Mouse (Mus musculus) lung, postnatal 0 days (tissue): Measurements from ENCODE around the gene Smim1. TPM values are rescaled to one million over a fixed set of nuclear protein-coding genes. Genes with fewer than 3 reads are reported as not detected.

ENCODE experiments used
- ATAC-seq: fragments of 200-750 bp; cut with Nextera tagmentation; 2 replicates; pipeline ENCODE4 v1.8.0; 2017; ENCODE audit warnings: moderate library complexity
- DNase-seq: peaks from one replicate; pipeline ENCODE4 v3.0.0-alpha.2; 2016; ENCODE audit warnings: low spot score
- H3K27ac ChIP-seq: fragments of 300-500 bp; sonication (generic); 2 replicates; pipeline ENCODE4 v1.5.1; 2014; ENCODE audit warnings: antibody characterized with exemption, mild to moderate bottlenecking, low read length, mixed read lengths
- H3K27me3 ChIP-seq: fragments of 300-500 bp; sonication (generic); replicated peaks from 2 replicates; pipeline ENCODE4 v1.6.1; 2014; ENCODE audit warnings: low read length, mixed read lengths; ENCODE audit not compliant: insufficient read depth
- H3K36me3 ChIP-seq: fragments of 300-500 bp; sonication (generic); 2 replicates; pipeline ENCODE4 v1.6.1; 2014; ENCODE audit warnings: low read length, mixed read lengths; ENCODE audit not compliant: insufficient read depth
- H3K4me1 ChIP-seq: fragments of 300-500 bp; sonication (generic); 2 replicates; pipeline ENCODE4 v1.6.1; 2014; ENCODE audit warnings: antibody characterized with exemption, low read depth, low read length, mixed read lengths; ENCODE audit not compliant: insufficient read depth
- H3K4me2 ChIP-seq: fragments of 300-500 bp; sonication (generic); replicated peaks from 2 replicates; pipeline ENCODE4 v1.6.1; 2014; ENCODE audit warnings: low read depth, mild to moderate bottlenecking, low read length, moderate library complexity, mixed read lengths
- H3K4me3 ChIP-seq: fragments of 300-500 bp; sonication (generic); 2 replicates; pipeline ENCODE4 v1.5.1; 2014; ENCODE audit warnings: low read depth, low read length
- H3K9ac ChIP-seq: fragments of 300-500 bp; sonication (generic); replicated peaks from 2 replicates; pipeline ENCODE4 v1.6.1; 2014; ENCODE audit warnings: low read depth, mild to moderate bottlenecking
- H3K9me3 ChIP-seq: fragments of 300-500 bp; sonication (generic); 2 replicates; pipeline ENCODE4 v1.6.1; 2016; ENCODE audit warnings: low read length, mixed read lengths
- CTCF ChIP-seq: IDR thresholded peaks from 2 replicates; pipeline ENCODE4 v1.5.1; 2016; ENCODE audit warnings: antibody characterized with exemption, mild to moderate bottlenecking
- EP300 ChIP-seq: IDR thresholded peaks from 2 replicates; pipeline ENCODE4 v1.6.1; 2016; ENCODE audit warnings: antibody characterized with exemption, mild to moderate bottlenecking, control low read depth
- WGBS: fragments of 180-500 bp; shearing (Covaris S2); extraction: QIAGEN DNeasy Blood & Tissue Kit; methylation state at CpG from one replicate; pipeline ENCODE4 v1.1.7; 2014; 5-methylcytosine and 5-hydroxymethylcytosine counted together
- polyA plus RNA-seq: library from polyadenylated mRNA; unstranded; fragments of >200 nt; fragmentation: Nextera tagmentation; extraction: Ambion mirVana; gene quantifications from 2 replicates; pipeline ENCODE4 v1.2.1, GENCODE M21; 2015

Gene Smim1
- polyA plus RNA-seq, 1 experiment from 2014 or later, result 59.4 TPM

DNA sequence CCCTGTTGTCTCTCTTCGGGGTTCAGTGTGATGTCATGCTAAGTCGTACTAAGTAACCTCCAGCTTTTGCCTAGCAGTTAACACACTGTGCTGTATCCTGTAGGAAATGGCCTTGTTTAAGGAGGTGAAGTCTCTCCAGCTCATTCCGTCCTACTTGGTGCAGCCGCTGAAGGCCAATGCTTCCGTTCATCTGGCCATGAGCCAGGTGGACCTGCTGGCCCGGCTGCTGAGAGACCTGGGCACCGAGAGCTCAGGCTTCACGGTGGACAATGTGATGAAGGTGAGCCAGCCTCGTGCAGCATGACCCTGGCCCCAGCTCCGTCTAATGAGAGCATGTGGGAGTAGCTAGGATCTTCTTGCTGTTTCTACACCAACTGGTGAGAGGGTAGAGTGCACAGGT is 33.3 kb downstream of the Smim1 start:
- no peaks in the 10 kb centered on the region for H3K9me3 ChIP-seq
- no peaks in the 10 kb centered on the region for H3K4me1 ChIP-seq
- no peak overlapping the region for H3K4me2 ChIP-seq
- H3K27me3 ChIP-seq, result no peaks in the 10 kb centered on the region
- DNase-seq (no peak), ATAC-seq (no peak)
- TF ChIP-seq CTCF, result no peak
- TF ChIP-seq EP300, result no peak
- 85% methylated on average over 10 of the region's 10 CpGs for WGBS
- no peak overlapping the region for H3K4me3 ChIP-seq
- no peak overlapping the region for H3K27ac ChIP-seq
- H3K9ac ChIP-seq, result no peak overlapping the region
- peaks cover 39% of the 10 kb centered on the region for H3K36me3 ChIP-seq

DNA sequence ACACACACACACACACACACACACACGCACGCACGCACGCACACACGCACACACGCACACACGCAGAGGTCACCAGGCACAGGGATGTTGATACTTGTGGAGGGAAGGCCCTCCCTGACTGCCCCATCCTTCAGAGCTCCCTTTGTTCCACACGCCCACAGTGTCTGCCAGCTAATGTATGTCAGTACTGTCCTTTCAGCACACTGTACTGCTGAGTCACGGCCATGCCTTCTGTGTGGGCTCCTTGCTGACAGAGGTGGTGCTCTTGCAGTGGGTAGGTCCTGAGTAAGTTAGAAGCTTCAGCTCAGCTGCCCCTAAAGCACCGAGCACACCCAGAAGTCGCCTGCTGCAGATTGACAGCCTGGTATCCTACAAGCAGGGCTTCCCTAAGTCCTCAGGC is 45.6 kb downstream of the Smim1 start:
- peaks cover 5% of the 10 kb centered on the region; the same call in 1 of the 2 replicates for H3K4me1 ChIP-seq
- no peaks in the 10 kb centered on the region for H3K9me3 ChIP-seq
- DNase-seq (no peak), ATAC-seq (no peak)
- H3K36me3 ChIP-seq, result peaks cover 29% of the 10 kb centered on the region
- H3K4me3 ChIP-seq, result no peak overlapping the region
- no peaks in the 10 kb centered on the region for H3K27me3 ChIP-seq
- H3K4me2 ChIP-seq, result no peak overlapping the region
- 94% methylated on average over 11 of the region's 11 CpGs for WGBS
- no peak overlapping the region for H3K27ac ChIP-seq
- TF ChIP-seq CTCF (no peak), EP300 (no peak)
- H3K9ac ChIP-seq, result no peak overlapping the region

DNA sequence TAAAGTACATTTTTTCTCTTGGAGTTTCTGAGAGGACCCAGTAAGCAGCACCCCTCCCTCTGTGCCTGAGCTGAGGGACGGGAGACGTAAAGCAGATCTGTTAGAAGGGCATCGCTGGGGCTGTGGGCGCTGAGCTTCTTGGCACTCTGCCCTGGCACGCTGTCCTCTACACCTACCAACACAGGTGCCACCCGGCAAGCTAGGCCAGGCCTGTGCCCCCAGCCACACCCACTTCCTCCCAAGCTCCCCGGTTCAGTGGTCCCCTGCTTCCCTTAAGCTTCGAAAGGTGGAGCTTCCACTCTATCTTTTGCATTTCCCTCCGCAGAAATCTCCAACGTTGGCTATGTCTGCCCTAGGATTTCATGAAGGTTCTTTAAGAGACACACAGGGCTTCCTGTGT is 46.8 kb downstream of the Smim1 start:
- Histone ChIP-seq H3K9me3 (no peaks in the 10 kb centered on the region), H3K9ac (no peak overlapping the region), H3K4me2 (no peak overlapping the region), H3K4me1 (peaks cover 5% of the 10 kb centered on the region; the same call in 1 of the 2 replicates), H3K27ac (no peak overlapping the region), H3K36me3 (peaks cover 17% of the 10 kb centered on the region), H3K4me3 (no peak overlapping the region), H3K27me3 (no peaks in the 10 kb centered on the region)
- ATAC-seq (no peak), DNase-seq (no peak)
- 85% methylated on average over 10 of the region's 10 CpGs for WGBS
- no peak for TF ChIP-seq EP300
- TF ChIP-seq CTCF, result no peak

DNA sequence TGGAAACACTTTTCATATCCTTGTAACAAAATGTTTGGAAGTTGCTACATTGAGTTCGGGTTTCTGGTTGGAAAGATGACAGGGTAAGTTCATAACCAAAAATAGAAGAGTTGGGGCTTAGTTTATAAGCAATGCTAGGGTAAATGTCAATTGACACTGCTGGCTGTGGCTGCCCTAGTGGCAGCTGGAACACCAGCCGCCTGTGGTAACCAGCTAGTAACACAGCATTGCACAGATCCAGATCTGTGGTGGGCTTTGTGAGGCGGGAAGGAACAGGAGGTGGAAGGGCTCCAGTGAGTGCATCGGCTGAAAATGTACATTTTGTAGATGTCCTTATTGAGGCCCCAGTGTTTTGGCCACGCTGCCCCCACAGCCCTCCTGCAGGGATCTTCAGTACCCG is 50.3 kb downstream of the Smim1 start:
- DNase-seq (no peak), ATAC-seq (no peak)
- peak overlapping the region; percentile 87 for H3K9ac ChIP-seq
- no peaks in the 10 kb centered on the region for H3K27me3 ChIP-seq
- H3K4me3 ChIP-seq, result peak overlapping the region; percentile 89
- no peak for TF ChIP-seq EP300
- TF ChIP-seq CTCF, result no peak
- H3K9me3 ChIP-seq, result no peaks in the 10 kb centered on the region
- H3K27ac ChIP-seq, result 0 out of 2 replicates have a peak overlapping the region, but pooled peaks have one; percentile 58
- 32% methylated on average over 6 of the region's 6 CpGs for WGBS
- H3K4me2 ChIP-seq, result peak overlapping the region; percentile 76
- peaks cover 8% of the 10 kb centered on the region for H3K36me3 ChIP-seq
- H3K4me1 ChIP-seq, result peaks cover 5% of the 10 kb centered on the region; the same call in 1 of the 2 replicates

DNA sequence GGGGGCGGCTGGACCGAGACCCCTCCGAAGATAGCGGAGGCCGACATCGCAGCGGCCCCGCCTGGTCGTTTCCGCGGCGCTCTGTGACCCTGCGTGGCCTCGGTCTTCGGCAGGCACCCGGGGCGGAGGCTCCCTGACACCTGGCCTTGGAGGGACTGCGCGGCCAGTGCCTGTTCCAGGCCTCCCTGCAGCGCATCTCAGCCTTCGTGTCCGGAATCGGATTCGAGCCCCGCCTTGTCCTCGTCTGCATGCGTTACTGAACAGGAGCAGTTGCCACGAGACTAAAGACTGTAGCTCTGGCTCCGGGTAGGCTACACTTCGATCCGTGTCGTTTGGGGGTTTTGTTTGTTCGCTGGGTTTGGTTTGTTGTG is 50.8 kb downstream of the Smim1 start:
- H3K36me3 ChIP-seq, result peaks cover 8% of the 10 kb centered on the region
- H3K9me3 ChIP-seq, result no peaks in the 10 kb centered on the region
- H3K4me1 ChIP-seq, result peaks cover 5% of the 10 kb centered on the region; the same call in 1 of the 2 replicates
- ATAC-seq (peak; percentile 67), DNase-seq (no peak)
- peak overlapping the region; percentile 76 for H3K4me2 ChIP-seq
- H3K27ac ChIP-seq, result peak overlapping the region; percentile 58; the same call in 1 of the 2 replicates
- TF ChIP-seq EP300 (no peak), CTCF (no peak)
- H3K4me3 ChIP-seq, result peak overlapping the region; percentile 89
- 1% methylated on average over 32 of the region's 33 CpGs for WGBS
- peak overlapping the region; percentile 87 for H3K9ac ChIP-seq
- no peaks in the 10 kb centered on the region for H3K27me3 ChIP-seq

DNA sequence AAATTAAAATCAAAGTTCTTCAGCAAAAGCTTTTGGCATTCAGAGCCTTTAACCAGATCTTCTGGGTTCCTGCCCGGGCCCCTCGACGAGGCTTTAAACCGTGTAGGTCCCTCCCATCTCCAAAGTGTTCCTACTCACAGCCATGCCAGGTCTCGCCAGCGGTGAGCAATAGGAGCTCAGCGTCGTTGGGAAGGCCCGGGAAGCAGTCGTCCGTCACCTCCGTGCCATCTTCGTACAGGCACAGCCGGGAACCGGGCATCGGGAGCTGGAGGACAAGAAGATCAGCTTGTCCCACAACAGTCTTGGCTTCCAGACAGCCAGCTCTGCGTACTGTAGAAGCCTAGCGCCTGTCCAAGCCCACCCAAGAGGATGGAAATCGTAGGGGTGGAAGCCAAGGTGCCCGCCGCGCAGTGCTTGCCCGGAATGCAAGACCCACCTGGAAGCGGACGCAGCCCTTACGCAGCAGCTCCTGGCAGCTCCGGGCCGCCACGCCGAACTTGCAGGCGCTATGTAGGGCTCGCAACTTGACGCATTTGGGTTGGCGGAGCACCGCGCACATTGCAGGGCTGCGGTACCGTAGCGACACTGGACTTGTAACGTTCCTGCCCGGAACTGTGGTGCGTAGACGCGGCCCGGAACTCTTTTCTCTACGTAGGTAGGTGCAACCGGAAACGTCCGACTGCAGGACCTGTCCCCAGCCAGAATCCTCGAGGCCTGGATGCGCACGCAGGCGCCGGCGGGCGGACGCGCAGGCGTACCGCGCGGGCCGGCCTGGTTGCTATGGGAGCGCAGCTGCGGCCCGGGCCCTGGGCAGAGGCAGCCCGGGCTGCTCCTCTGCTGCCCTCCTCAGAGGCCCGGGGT is 51.4 kb downstream of the Smim1 start, which contains the start of the genes Dffb and Cep104:
TSS of gene Dffb (minus strand) at position 696 of the 861 bp plus-strand sequence.
TSS of gene Cep104 (plus strand) at position 764 of the 861 bp plus-strand sequence.
- Histone ChIP-seq H3K4me1 (peaks cover 5% of the 10 kb centered on the region; the same call in 1 of the 2 replicates), H3K27me3 (no peaks in the 10 kb centered on the region), H3K9ac (peak within 1 kb of the TSS; percentile 87), H3K36me3 (peaks cover 8% of the 10 kb centered on the region), H3K4me2 (peak within 1 kb of the TSS; percentile 76), H3K9me3 (no peaks in the 10 kb centered on the region), H3K27ac (peak within 1 kb of the TSS; percentile 58), H3K4me3 (peak within 1 kb of the TSS; percentile 89)
- DNase-seq (peak; percentile 96), ATAC-seq (peak; percentile 98)
- WGBS, result 2% methylated on average over 55 of the region's 68 CpGs
- TF ChIP-seq CTCF (peak; percentile 2; the same call in 1 of the 2 replicates), EP300 (no peak)

Other genes with a start within 250 kb of the Smim1 start
- gene A430005L14Rik, start 69.0 kb downstream of the Smim1 start, polyA plus RNA-seq, result 57.6 and 61.5 TPM in 2 replicates
- 8.1 and 8.6 TPM in 2 replicates for gene Dffb, start 51.1 kb downstream of the Smim1 start, polyA plus RNA-seq
- 9.6 and 10.1 TPM in 2 replicates for gene Cep104, start 51.0 kb downstream of the Smim1 start, polyA plus RNA-seq
- gene Lrrc47, start 14.5 kb downstream of the Smim1 start, polyA plus RNA-seq, result 15.2 and 15.4 TPM in 2 replicates
- not detected in 2 replicates for gene Ccdc27, start 16.4 kb upstream of the Smim1 start, polyA plus RNA-seq
- 1.8 and 2.6 TPM in 2 replicates for gene Trp73, start 114.0 kb upstream of the Smim1 start, polyA plus RNA-seq
- 19.8 and 21.6 TPM in 2 replicates for gene Wrap73, start 116.1 kb upstream of the Smim1 start, polyA plus RNA-seq
- 249 and 268 TPM in 2 replicates for gene Tprgl, start 134.4 kb upstream of the Smim1 start, polyA plus RNA-seq
- 24.1 and 25.5 TPM in 2 replicates for gene Megf6, start 144.5 kb upstream of the Smim1 start, polyA plus RNA-seq